Mouse (Mus musculus): ENCODE results near the gene Adi1. TPM values are rescaled to one million over a fixed set of nuclear protein-coding genes. Genes with fewer than 3 reads are reported as not detected.

Adi1 gene
- 24.6 and 24.9 TPM in 2 replicates for polyA plus RNA-seq (2015; fragmentation: Nextera tagmentation; extraction: Ambion mirVana)

GRCm38 (mm10) chr12:28675121-28675924 is at the start of gene Adi1:
Gene Adi1, plus strand, starts transcription at chr12:28675231.
- 2% methylated on average over 53 of the region's 53 CpGs for WGBS
- Histone ChIP-seq H3K9me3 (replicated peaks; ENCODE audit: control insufficient read depth, low read length, poor library complexity, severe bottlenecking) (no peaks in the 10 kb centered on the region), H3K4me1 (ENCODE audit: control insufficient read depth, insufficient read depth, low read length) (peaks cover 12% of the 10 kb centered on the region), H3K4me2 (ENCODE audit: low read length) (peak within 1 kb of the TSS; percentile 66), H3K36me3 (ENCODE audit: control insufficient read depth, insufficient read depth, low read length) (no peaks in the 10 kb centered on the region), H3K27ac (ENCODE audit: low read length) (peak within 1 kb of the TSS; percentile 96), H3K27me3 (ENCODE audit: control insufficient read depth, insufficient read depth, low read depth, low read length) (no peaks in the 10 kb centered on the region), H3K4me3 (ENCODE audit: low read depth, low read length) (peak within 1 kb of the TSS; percentile 57), H3K9ac (ENCODE audit: low read depth, low read length) (peak within 1 kb of the TSS; percentile 74)
- ATAC-seq = peak; percentile 98

GRCm38 (mm10) chr12:28625407-28625806 is 49.6 kb upstream of the Adi1 start:
- Histone ChIP-seq H3K9ac (ENCODE audit: low read depth, low read length) (no peak overlapping the region), H3K9me3 (replicated peaks; ENCODE audit: control insufficient read depth, low read length, poor library complexity, severe bottlenecking) (no peaks in the 10 kb centered on the region), H3K27me3 (ENCODE audit: control insufficient read depth, insufficient read depth, low read depth, low read length) (no peaks in the 10 kb centered on the region), H3K27ac (ENCODE audit: low read length) (no peak overlapping the region), H3K36me3 (ENCODE audit: control insufficient read depth, insufficient read depth, low read length) (peaks cover 15% of the 10 kb centered on the region), H3K4me1 (ENCODE audit: control insufficient read depth, insufficient read depth, low read length) (no peaks in the 10 kb centered on the region), H3K4me2 (ENCODE audit: low read length) (no peak overlapping the region), H3K4me3 (ENCODE audit: low read depth, low read length) (no peak overlapping the region)
- whole genome bisulfite sequencing = 90% methylated on average over 7 of the region's 7 CpGs
- no peak for ATAC-seq

DNA sequence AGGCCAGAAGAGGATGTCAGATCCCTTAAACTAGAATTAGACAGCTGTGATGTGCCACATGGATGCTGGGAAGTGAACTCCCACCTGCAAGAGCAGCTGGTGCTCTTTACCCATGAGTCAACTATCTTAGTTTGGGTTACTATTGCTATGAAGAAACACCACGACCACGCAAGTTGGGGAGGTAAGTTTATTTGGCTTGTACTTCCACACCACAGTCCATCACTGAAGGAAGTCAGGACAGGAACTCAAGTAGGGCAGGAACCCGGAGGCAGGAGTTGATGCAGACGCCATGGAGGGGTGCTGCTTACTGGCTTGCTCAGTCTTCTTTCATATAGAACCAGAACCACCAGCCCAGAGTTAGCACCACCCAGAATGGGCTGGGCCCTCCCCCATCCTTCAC is 47.9 kb upstream of the Adi1 start:
- no peak for ATAC-seq
- H3K36me3 ChIP-seq (ENCODE audit: control insufficient read depth, insufficient read depth, low read length) = peaks cover 24% of the 10 kb centered on the region
- 77% methylated on average over 4 of the region's 4 CpGs for WGBS
- no peak overlapping the region for H3K4me3 ChIP-seq (ENCODE audit: low read depth, low read length)
- no peak overlapping the region for H3K4me2 ChIP-seq (ENCODE audit: low read length)
- H3K27me3 ChIP-seq (ENCODE audit: control insufficient read depth, insufficient read depth, low read depth, low read length) = no peaks in the 10 kb centered on the region
- no peak overlapping the region for H3K27ac ChIP-seq (ENCODE audit: low read length)
- H3K9me3 ChIP-seq (replicated peaks; ENCODE audit: control insufficient read depth, low read length, poor library complexity, severe bottlenecking) = no peaks in the 10 kb centered on the region
- H3K9ac ChIP-seq (ENCODE audit: low read depth, low read length) = no peak overlapping the region
- no peaks in the 10 kb centered on the region for H3K4me1 ChIP-seq (ENCODE audit: control insufficient read depth, insufficient read depth, low read length)

DNA sequence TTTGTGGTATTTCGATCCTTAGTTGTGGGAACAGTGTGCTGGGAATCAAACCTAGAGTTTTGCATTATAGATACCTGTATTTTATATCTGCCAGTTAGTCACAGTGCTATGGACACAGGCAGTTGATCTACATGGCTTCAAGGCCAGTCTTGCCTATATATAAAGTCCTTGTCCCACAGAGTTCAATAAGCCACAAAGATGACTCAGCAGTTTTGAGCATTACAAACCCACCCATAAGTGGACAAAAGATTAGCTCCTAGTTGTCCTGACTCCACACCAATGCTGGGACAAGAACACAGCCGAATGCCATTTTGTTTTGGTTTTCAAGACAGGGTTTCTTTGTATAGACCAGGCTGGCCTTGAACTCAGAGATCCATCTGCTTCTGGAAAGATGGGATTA is 46.6 kb upstream of the Adi1 start:
- Histone ChIP-seq H3K9me3 (replicated peaks; ENCODE audit: control insufficient read depth, low read length, poor library complexity, severe bottlenecking) (no peaks in the 10 kb centered on the region), H3K36me3 (ENCODE audit: control insufficient read depth, insufficient read depth, low read length) (peaks cover 33% of the 10 kb centered on the region), H3K27ac (ENCODE audit: low read length) (no peak overlapping the region), H3K27me3 (ENCODE audit: control insufficient read depth, insufficient read depth, low read depth, low read length) (no peaks in the 10 kb centered on the region), H3K4me2 (ENCODE audit: low read length) (no peak overlapping the region), H3K9ac (ENCODE audit: low read depth, low read length) (no peak overlapping the region), H3K4me1 (ENCODE audit: control insufficient read depth, insufficient read depth, low read length) (peaks cover under 1% of the 10 kb centered on the region; the same call in 1 of the 2 replicates), H3K4me3 (ENCODE audit: low read depth, low read length) (no peak overlapping the region)
- WGBS = 93% methylated on average over 2 of the region's 2 CpGs
- ATAC-seq = no peak

DNA sequence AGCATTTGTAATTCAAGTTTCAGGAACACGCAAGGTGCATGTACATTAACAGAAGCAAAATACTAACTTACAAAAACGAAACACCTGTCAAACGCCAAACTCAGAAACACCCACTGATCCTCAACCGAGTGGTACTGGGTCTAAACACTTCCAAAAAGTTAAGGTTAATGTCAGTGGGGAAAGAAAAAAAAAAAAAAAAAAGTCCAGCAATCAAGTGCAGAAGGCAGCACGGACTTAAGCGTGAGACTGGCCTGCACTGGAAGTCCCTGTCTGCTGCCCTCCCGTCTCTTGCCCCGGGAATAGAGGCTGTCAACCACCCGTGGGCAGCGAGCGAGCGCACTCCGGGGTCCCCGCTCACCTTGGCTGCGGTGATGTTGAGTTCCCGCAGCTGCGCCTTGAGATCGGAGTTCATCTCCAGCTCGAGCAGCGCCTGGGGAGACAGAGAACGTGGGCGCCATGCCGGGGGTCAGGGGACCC is 39.9 kb upstream of the Adi1 start:
- 2% methylated on average over 23 of the region's 23 CpGs for WGBS
- H3K4me3 ChIP-seq (ENCODE audit: low read depth, low read length) = peak overlapping the region; percentile 84
- no peaks in the 10 kb centered on the region for H3K9me3 ChIP-seq (replicated peaks; ENCODE audit: control insufficient read depth, low read length, poor library complexity, severe bottlenecking)
- peaks cover 14% of the 10 kb centered on the region for H3K4me1 ChIP-seq (ENCODE audit: control insufficient read depth, insufficient read depth, low read length)
- H3K36me3 ChIP-seq (ENCODE audit: control insufficient read depth, insufficient read depth, low read length) = peaks cover 23% of the 10 kb centered on the region
- H3K27ac ChIP-seq (ENCODE audit: low read length) = peak overlapping the region; percentile 87
- no peaks in the 10 kb centered on the region for H3K27me3 ChIP-seq (ENCODE audit: control insufficient read depth, insufficient read depth, low read depth, low read length)
- ATAC-seq = peak; percentile 25; the same call in 1 of the 2 replicates
- peak overlapping the region; percentile 87 for H3K4me2 ChIP-seq (ENCODE audit: low read length)
- H3K9ac ChIP-seq (ENCODE audit: low read depth, low read length) = peak overlapping the region; percentile 94

DNA sequence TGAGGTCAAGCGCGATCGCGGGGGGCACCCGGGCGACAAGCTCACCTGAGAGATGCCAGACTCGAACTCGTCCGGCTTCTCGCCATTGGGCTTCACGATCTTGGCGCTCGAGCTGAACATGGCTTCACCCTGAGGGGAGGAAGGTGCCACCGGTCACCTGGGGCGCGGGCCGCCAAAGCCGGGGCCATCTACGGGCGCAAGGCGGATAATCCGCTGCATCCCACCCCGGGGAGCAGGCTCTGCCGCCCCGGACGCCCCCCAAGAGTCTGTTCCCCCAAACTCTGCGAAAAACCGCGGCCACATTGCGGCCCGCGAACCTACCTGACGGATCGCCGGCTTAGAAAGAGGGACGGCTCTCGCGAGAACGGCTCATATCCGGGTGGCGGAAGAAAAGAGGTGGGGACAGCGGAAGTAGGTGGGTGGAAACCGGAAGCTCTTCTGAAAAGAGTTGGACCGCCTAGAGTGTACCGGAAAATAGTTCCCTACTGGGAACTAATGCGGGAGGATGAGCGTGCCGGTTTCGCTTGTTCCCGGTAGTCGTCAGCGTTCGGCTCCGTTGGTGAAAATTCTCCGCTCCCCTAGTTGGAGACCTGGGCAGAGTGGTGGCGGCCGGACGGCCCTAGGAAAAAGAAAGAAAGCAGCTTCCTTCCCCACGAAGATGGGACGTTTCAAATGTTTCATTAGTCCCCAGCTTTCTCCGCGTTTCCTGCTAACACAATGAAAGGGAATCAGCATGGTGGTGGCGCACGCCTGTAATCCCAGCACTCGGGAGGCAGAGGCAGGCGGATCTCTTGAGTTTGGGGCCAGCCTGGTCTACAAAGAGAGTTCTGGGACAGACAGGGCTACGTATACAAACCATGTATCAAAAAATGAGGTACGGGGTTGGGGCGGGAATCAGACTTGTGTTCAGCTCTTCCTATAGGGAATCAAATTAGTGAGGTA is 39.2 kb upstream of the Adi1 start, which contains the start of gene Rps7:
Rps7 (minus strand) TSS at position 419 of the 942 bp plus-strand sequence.
- Histone ChIP-seq H3K9ac (ENCODE audit: low read depth, low read length) (peak within 1 kb of the TSS; percentile 94), H3K36me3 (ENCODE audit: control insufficient read depth, insufficient read depth, low read length) (peaks cover 19% of the 10 kb centered on the region), H3K4me2 (ENCODE audit: low read length) (peak within 1 kb of the TSS; percentile 87), H3K4me3 (ENCODE audit: low read depth, low read length) (peak within 1 kb of the TSS; percentile 84), H3K27ac (ENCODE audit: low read length) (peak within 1 kb of the TSS; percentile 87), H3K9me3 (replicated peaks; ENCODE audit: control insufficient read depth, low read length, poor library complexity, severe bottlenecking) (no peaks in the 10 kb centered on the region), H3K27me3 (ENCODE audit: control insufficient read depth, insufficient read depth, low read depth, low read length) (no peaks in the 10 kb centered on the region), H3K4me1 (ENCODE audit: control insufficient read depth, insufficient read depth, low read length) (peaks cover 14% of the 10 kb centered on the region)
- WGBS = 7% methylated on average over 69 of the region's 69 CpGs
- ATAC-seq = peak; percentile 97

GRCm38 (mm10) chr12:28636543-28636942 is 38.5 kb upstream of the Adi1 start:
- no peak for ATAC-seq
- H3K9me3 ChIP-seq (replicated peaks; ENCODE audit: control insufficient read depth, low read length, poor library complexity, severe bottlenecking) = no peaks in the 10 kb centered on the region
- peak overlapping the region; percentile 56 for H3K4me2 ChIP-seq (ENCODE audit: low read length)
- H3K36me3 ChIP-seq (ENCODE audit: control insufficient read depth, insufficient read depth, low read length) = peaks cover 16% of the 10 kb centered on the region
- 92% methylated on average over 6 of the region's 6 CpGs for WGBS
- no peak overlapping the region for H3K9ac ChIP-seq (ENCODE audit: low read depth, low read length)
- no peaks in the 10 kb centered on the region for H3K27me3 ChIP-seq (ENCODE audit: control insufficient read depth, insufficient read depth, low read depth, low read length)
- no peak overlapping the region; the same call in 1 of the 2 replicates for H3K27ac ChIP-seq (ENCODE audit: low read length)
- peak overlapping the region; percentile 84 for H3K4me3 ChIP-seq (ENCODE audit: low read depth, low read length)
- peaks cover 14% of the 10 kb centered on the region for H3K4me1 ChIP-seq (ENCODE audit: control insufficient read depth, insufficient read depth, low read length)

GRCm38 (mm10) chr12:28638778-28639177 is 36.3 kb upstream of the Adi1 start:
- no peaks in the 10 kb centered on the region; the same call in 1 of the 2 replicates for H3K36me3 ChIP-seq (ENCODE audit: control insufficient read depth, insufficient read depth, low read length)
- H3K4me3 ChIP-seq (ENCODE audit: low read depth, low read length) = no peak overlapping the region
- H3K27ac ChIP-seq (ENCODE audit: low read length) = no peak overlapping the region
- H3K9ac ChIP-seq (ENCODE audit: low read depth, low read length) = no peak overlapping the region
- H3K27me3 ChIP-seq (ENCODE audit: control insufficient read depth, insufficient read depth, low read depth, low read length) = no peaks in the 10 kb centered on the region
- no peaks in the 10 kb centered on the region for H3K9me3 ChIP-seq (replicated peaks; ENCODE audit: control insufficient read depth, low read length, poor library complexity, severe bottlenecking)
- ATAC-seq = no peak
- H3K4me2 ChIP-seq (ENCODE audit: low read length) = no peak overlapping the region
- WGBS = 76% methylated on average over 2 of the region's 2 CpGs
- peaks cover 11% of the 10 kb centered on the region for H3K4me1 ChIP-seq (ENCODE audit: control insufficient read depth, insufficient read depth, low read length)

Measured in midbrain, embryonic 16.5 days (tissue).